Mouse (Mus musculus): ENCODE measurements at regions not wholly inside any gene's neighbourhood (a gene's known extent, or its start where the extent isn't known, plus 50 kb on each side); places are given as distances from the start of the nearest gene placed in this dataset.

DNA sequence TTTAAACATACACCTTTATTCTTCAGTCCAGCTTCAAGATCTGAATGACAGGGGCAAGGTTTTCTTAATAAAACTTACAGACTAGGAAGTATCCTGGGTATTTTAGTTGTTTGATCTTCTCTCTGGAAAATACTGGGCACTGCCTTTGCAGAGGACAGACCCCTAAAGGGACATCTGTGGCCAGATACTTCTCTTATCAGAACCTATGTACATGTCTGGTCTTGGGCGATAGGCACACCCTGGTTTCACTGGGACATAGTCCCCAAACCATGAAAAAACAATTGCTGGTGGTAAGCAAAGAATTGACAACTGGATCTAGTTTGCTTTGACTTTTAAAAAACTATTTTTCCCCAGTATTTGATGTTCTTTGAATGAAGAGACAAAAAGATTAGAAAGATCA lies 189.5 kb upstream of the Veph1 start:
- H3K4me3 ChIP-seq (replicated peaks; ENCODE audit: low read length) = no peak overlapping the region
- H3K9me3 ChIP-seq (ENCODE audit: control insufficient read depth, low read length) = no peaks in the 10 kb centered on the region
- H3K27me3 ChIP-seq (replicated peaks; ENCODE audit: control insufficient read depth, insufficient read depth, low read length) = peaks cover 3% of the 10 kb centered on the region; the same call in 1 of the 2 replicates
- WGBS = 93% methylated on average over 1 of the region's 1 CpGs
- H3K27ac ChIP-seq (ENCODE audit: low read length) = no peak overlapping the region
- 0 out of 2 replicates have a peak, but pooled peaks cover 2% of the 10 kb centered on the region for H3K4me1 ChIP-seq (replicated peaks; ENCODE audit: control insufficient read depth, insufficient read depth, low read length)
- H3K9ac ChIP-seq (replicated peaks; ENCODE audit: low read depth, low read length) = no peak overlapping the region
- no peak overlapping the region for H3K4me2 ChIP-seq (ENCODE audit: low read length)
- no peaks in the 10 kb centered on the region for H3K36me3 ChIP-seq (ENCODE audit: control insufficient read depth, insufficient read depth)
- no peak for ATAC-seq

GRCm38 (mm10) chr3:66480718-66481117 lies 184.1 kb upstream of the Veph1 start:
- H3K27ac ChIP-seq (ENCODE audit: low read length) = no peak overlapping the region
- H3K36me3 ChIP-seq (ENCODE audit: control insufficient read depth, insufficient read depth) = no peaks in the 10 kb centered on the region
- no peaks in the 10 kb centered on the region for H3K9me3 ChIP-seq (ENCODE audit: control insufficient read depth, low read length)
- peaks cover 3% of the 10 kb centered on the region; the same call in 1 of the 2 replicates for H3K27me3 ChIP-seq (replicated peaks; ENCODE audit: control insufficient read depth, insufficient read depth, low read length)
- H3K9ac ChIP-seq (replicated peaks; ENCODE audit: low read depth, low read length) = no peak overlapping the region
- peaks cover 7% of the 10 kb centered on the region for H3K4me1 ChIP-seq (replicated peaks; ENCODE audit: control insufficient read depth, insufficient read depth, low read length)
- H3K4me2 ChIP-seq (ENCODE audit: low read length) = no peak overlapping the region
- 15% methylated on average over 6 of the region's 6 CpGs for WGBS
- no peak overlapping the region for H3K4me3 ChIP-seq (replicated peaks; ENCODE audit: low read length)
- peak; percentile 95 for ATAC-seq

DNA sequence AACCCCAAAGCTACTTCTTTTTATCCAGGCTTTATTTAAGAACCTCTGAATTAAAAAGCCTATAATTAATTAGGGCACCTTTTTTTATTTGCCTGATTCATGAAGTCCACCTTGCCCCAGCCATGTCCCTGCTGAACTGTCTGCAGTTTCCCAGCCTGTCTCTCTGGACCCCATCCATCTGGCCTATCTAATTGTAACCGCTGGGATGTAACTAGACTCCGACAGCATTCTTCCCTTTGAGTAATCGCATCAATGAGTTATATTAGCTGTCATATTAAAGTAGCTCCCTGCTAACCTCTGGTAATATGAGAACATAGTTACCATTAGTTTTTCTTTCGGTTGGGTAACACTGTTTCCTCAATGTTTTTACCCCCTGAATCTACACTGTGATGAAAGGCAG lies 182.6 kb upstream of the Veph1 start:
- H3K9me3 ChIP-seq (ENCODE audit: control insufficient read depth, low read length) = no peaks in the 10 kb centered on the region
- no peak overlapping the region for H3K4me3 ChIP-seq (replicated peaks; ENCODE audit: low read length)
- no peaks in the 10 kb centered on the region for H3K36me3 ChIP-seq (ENCODE audit: control insufficient read depth, insufficient read depth)
- no peak overlapping the region for H3K9ac ChIP-seq (replicated peaks; ENCODE audit: low read depth, low read length)
- WGBS = 65% methylated on average over 4 of the region's 4 CpGs
- no peak overlapping the region for H3K27ac ChIP-seq (ENCODE audit: low read length)
- peaks cover 7% of the 10 kb centered on the region for H3K4me1 ChIP-seq (replicated peaks; ENCODE audit: control insufficient read depth, insufficient read depth, low read length)
- no peak overlapping the region for H3K4me2 ChIP-seq (ENCODE audit: low read length)
- no peak for ATAC-seq
- peaks cover 3% of the 10 kb centered on the region; the same call in 1 of the 2 replicates for H3K27me3 ChIP-seq (replicated peaks; ENCODE audit: control insufficient read depth, insufficient read depth, low read length)

- 54% methylated on average over 5 of the region's 5 CpGs for WGBS
- Histone ChIP-seq H3K4me2 (ENCODE audit: low read length) (no peak overlapping the region), H3K36me3 (ENCODE audit: control insufficient read depth, insufficient read depth) (no peaks in the 10 kb centered on the region), H3K27me3 (replicated peaks; ENCODE audit: control insufficient read depth, insufficient read depth, low read length) (no peaks in the 10 kb centered on the region), H3K4me1 (replicated peaks; ENCODE audit: control insufficient read depth, insufficient read depth, low read length) (0 out of 2 replicates have a peak, but pooled peaks cover 2% of the 10 kb centered on the region), H3K9me3 (ENCODE audit: control insufficient read depth, low read length) (no peaks in the 10 kb centered on the region), H3K9ac (replicated peaks; ENCODE audit: low read depth, low read length) (no peak overlapping the region), H3K4me3 (replicated peaks; ENCODE audit: low read length) (no peak overlapping the region), H3K27ac (ENCODE audit: low read length) (no peak overlapping the region)
- ATAC-seq = no peak
These were observed 169.7 kb upstream of the Veph1 start for GRCm38 (mm10) chr3:66466321-66466720.

GRCm38 (mm10) chr3:66465371-66465770 lies 168.7 kb upstream of the Veph1 start:
- Histone ChIP-seq H3K4me1 (replicated peaks; ENCODE audit: control insufficient read depth, insufficient read depth, low read length) (0 out of 2 replicates have a peak, but pooled peaks cover 2% of the 10 kb centered on the region), H3K9ac (replicated peaks; ENCODE audit: low read depth, low read length) (no peak overlapping the region), H3K36me3 (ENCODE audit: control insufficient read depth, insufficient read depth) (no peaks in the 10 kb centered on the region), H3K4me3 (replicated peaks; ENCODE audit: low read length) (no peak overlapping the region), H3K27me3 (replicated peaks; ENCODE audit: control insufficient read depth, insufficient read depth, low read length) (no peaks in the 10 kb centered on the region), H3K4me2 (ENCODE audit: low read length) (no peak overlapping the region), H3K9me3 (ENCODE audit: control insufficient read depth, low read length) (no peaks in the 10 kb centered on the region), H3K27ac (ENCODE audit: low read length) (no peak overlapping the region)
- no peak for ATAC-seq
- 50% methylated on average over 1 of the region's 1 CpGs for WGBS

GRCm38 (mm10) chr3:66462341-66462740 lies 165.7 kb upstream of the Veph1 start:
- H3K36me3 ChIP-seq (ENCODE audit: control insufficient read depth, insufficient read depth) = no peaks in the 10 kb centered on the region

GRCm38 (mm10) chr3:66446274-66447159 lies 149.9 kb upstream of the Veph1 start:
- no peaks in the 10 kb centered on the region for H3K27me3 ChIP-seq (replicated peaks; ENCODE audit: control insufficient read depth, insufficient read depth, low read length)
- no peaks in the 10 kb centered on the region for H3K36me3 ChIP-seq (ENCODE audit: control insufficient read depth, insufficient read depth)
- no peaks in the 10 kb centered on the region for H3K9me3 ChIP-seq (ENCODE audit: control insufficient read depth, low read length)
- no peak overlapping the region for H3K27ac ChIP-seq (ENCODE audit: low read length)
- H3K4me3 ChIP-seq (replicated peaks; ENCODE audit: low read length) = no peak overlapping the region
- H3K4me1 ChIP-seq (replicated peaks; ENCODE audit: control insufficient read depth, insufficient read depth, low read length) = no peaks in the 10 kb centered on the region
- 79% methylated on average over 10 of the region's 10 CpGs for WGBS
- no peak for ATAC-seq
- no peak overlapping the region for H3K4me2 ChIP-seq (ENCODE audit: low read length)
- no peak overlapping the region for H3K9ac ChIP-seq (replicated peaks; ENCODE audit: low read depth, low read length)

More at GRCm38 (mm10) chr3:66462341-66462740, 165.7 kb upstream of the Veph1 start:
- Histone ChIP-seq H3K4me1 (replicated peaks; ENCODE audit: control insufficient read depth, insufficient read depth, low read length) (0 out of 2 replicates have a peak, but pooled peaks cover 2% of the 10 kb centered on the region), H3K4me3 (replicated peaks; ENCODE audit: low read length) (no peak overlapping the region), H3K27me3 (replicated peaks; ENCODE audit: control insufficient read depth, insufficient read depth, low read length) (no peaks in the 10 kb centered on the region), H3K9me3 (ENCODE audit: control insufficient read depth, low read length) (no peaks in the 10 kb centered on the region), H3K4me2 (ENCODE audit: low read length) (no peak overlapping the region), H3K9ac (replicated peaks; ENCODE audit: low read depth, low read length) (no peak overlapping the region), H3K27ac (ENCODE audit: low read length) (no peak overlapping the region)
- no peak for ATAC-seq
- 61% methylated on average over 1 of the region's 1 CpGs for WGBS

DNA sequence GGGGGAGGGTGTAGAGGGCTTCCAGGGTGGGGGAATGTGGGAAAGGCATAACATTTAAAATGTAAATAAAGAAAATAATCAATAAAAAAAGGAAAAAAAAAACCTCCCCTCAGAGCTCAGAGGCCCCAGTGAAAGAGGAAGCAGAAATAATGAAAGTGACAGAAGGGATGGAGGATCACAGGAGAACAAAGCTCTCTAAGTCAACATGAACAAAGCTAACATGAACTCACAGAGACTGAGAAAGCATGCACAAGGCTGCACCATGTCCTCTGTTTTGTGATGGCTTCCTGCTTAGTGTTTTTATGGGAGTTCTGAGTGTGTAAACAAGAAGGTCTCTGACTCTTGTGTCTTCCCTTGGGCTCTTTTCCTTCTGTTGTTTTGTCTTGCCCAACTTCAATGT lies 136.6 kb upstream of the Veph1 start:
- Histone ChIP-seq H3K9ac (replicated peaks; ENCODE audit: low read depth, low read length) (no peak overlapping the region), H3K27ac (ENCODE audit: low read length) (no peak overlapping the region), H3K36me3 (ENCODE audit: control insufficient read depth, insufficient read depth) (no peaks in the 10 kb centered on the region), H3K4me3 (replicated peaks; ENCODE audit: low read length) (no peak overlapping the region), H3K4me1 (replicated peaks; ENCODE audit: control insufficient read depth, insufficient read depth, low read length) (no peaks in the 10 kb centered on the region), H3K4me2 (ENCODE audit: low read length) (no peak overlapping the region), H3K27me3 (replicated peaks; ENCODE audit: control insufficient read depth, insufficient read depth, low read length) (no peaks in the 10 kb centered on the region), H3K9me3 (ENCODE audit: control insufficient read depth, low read length) (no peaks in the 10 kb centered on the region)
- ATAC-seq = no peak

DNA sequence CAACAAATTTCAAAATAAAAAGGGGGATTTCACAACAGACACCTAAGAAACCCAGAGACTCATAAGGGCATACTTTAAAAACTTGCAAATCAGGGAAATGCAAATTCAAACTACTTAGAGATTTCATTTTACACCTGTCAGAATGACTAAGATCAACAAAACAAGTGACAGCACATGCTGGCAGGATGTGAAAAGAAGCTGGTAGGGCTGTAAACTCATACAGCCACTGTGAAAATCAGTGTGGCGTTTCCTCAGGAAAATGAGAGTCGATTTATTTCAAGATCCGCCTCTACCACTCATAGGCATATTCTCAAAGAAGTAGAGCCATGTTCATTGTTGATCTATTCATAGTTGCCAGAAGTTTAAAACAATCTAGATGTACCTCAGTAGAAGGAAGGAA lies 133.6 kb upstream of the Veph1 start:
- Histone ChIP-seq H3K4me3 (replicated peaks; ENCODE audit: low read length) (no peak overlapping the region), H3K27me3 (replicated peaks; ENCODE audit: control insufficient read depth, insufficient read depth, low read length) (no peaks in the 10 kb centered on the region), H3K9me3 (ENCODE audit: control insufficient read depth, low read length) (no peaks in the 10 kb centered on the region), H3K9ac (replicated peaks; ENCODE audit: low read depth, low read length) (no peak overlapping the region), H3K36me3 (ENCODE audit: control insufficient read depth, insufficient read depth) (no peaks in the 10 kb centered on the region), H3K4me1 (replicated peaks; ENCODE audit: control insufficient read depth, insufficient read depth, low read length) (no peaks in the 10 kb centered on the region), H3K27ac (ENCODE audit: low read length) (no peak overlapping the region), H3K4me2 (ENCODE audit: low read length) (no peak overlapping the region)
- ATAC-seq = no peak
- 64% methylated on average over 3 of the region's 3 CpGs for WGBS

All from forebrain, embryonic 16.5 days (tissue).